Mouse (Mus musculus) midbrain, embryonic 14.5 days (tissue): ENCODE data around the gene Mier2. TPM values are rescaled to one million over a fixed set of nuclear protein-coding genes. Genes with fewer than 3 reads are reported as not detected.

ENCODE experiments used
- ATAC-seq: fragments of 200-750 bp; cut with Nextera tagmentation; 2 replicates; pipeline ENCODE4 v1.8.0; 2017; ENCODE audit warnings: moderate number of reproducible peaks, moderate library complexity; ENCODE audit not compliant: low FRiP score, low TSS enrichment
- DNase-seq: peaks from one replicate; pipeline ENCODE4 v3.0.0-alpha.2; 2015
- H3K27ac ChIP-seq: fragments of 300-500 bp; sonication (generic); replicated peaks from 2 replicates; pipeline ENCODE4 v1.5.1; 2014; ENCODE audit warnings: mild to moderate bottlenecking, low read depth, low read length, moderate library complexity
- H3K27me3 ChIP-seq: fragments of 300-500 bp; sonication (generic); 2 replicates; pipeline ENCODE4 v1.6.1; 2014; ENCODE audit warnings: low read length, control low read depth, mixed read lengths; ENCODE audit not compliant: control insufficient read depth, insufficient read depth
- H3K36me3 ChIP-seq: fragments of 300-500 bp; sonication (generic); 2 replicates; pipeline ENCODE4 v1.6.1; 2014; ENCODE audit warnings: low read length, control low read depth; ENCODE audit not compliant: control insufficient read depth, insufficient read depth
- H3K4me1 ChIP-seq: fragments of 300-500 bp; sonication (generic); 2 replicates; pipeline ENCODE4 v1.6.1; 2014; ENCODE audit warnings: mild to moderate bottlenecking, antibody characterized with exemption, low read length, control low read depth; ENCODE audit not compliant: control insufficient read depth, insufficient read depth
- H3K4me2 ChIP-seq: fragments of 300-500 bp; sonication (generic); 2 replicates; pipeline ENCODE4 v1.6.1; 2014; ENCODE audit warnings: mild to moderate bottlenecking, low read length, moderate library complexity
- H3K4me3 ChIP-seq: fragments of 300-500 bp; sonication (generic); replicated peaks from 2 replicates; pipeline ENCODE4 v1.5.1; 2014; ENCODE audit warnings: low read depth, low read length
- H3K9ac ChIP-seq: fragments of 300-500 bp; sonication (generic); replicated peaks from 2 replicates; pipeline ENCODE4 v1.6.1; 2014; ENCODE audit warnings: mild to moderate bottlenecking, low read length, moderate library complexity
- H3K9me3 ChIP-seq: fragments of 300-500 bp; sonication (generic); 2 replicates; pipeline ENCODE4 v1.6.1; 2016; ENCODE audit warnings: low read length, control low read depth, mixed read lengths; ENCODE audit not compliant: control insufficient read depth
- WGBS: fragments of 180-500 bp; shearing (Covaris S2); extraction: QIAGEN DNeasy Blood & Tissue Kit; methylation state at CpG from one replicate; pipeline ENCODE4 v1.1.7; 2014; 5-methylcytosine and 5-hydroxymethylcytosine counted together
- polyA plus RNA-seq: library from polyadenylated mRNA; unstranded; fragments of >200 nt; fragmentation: Nextera tagmentation; extraction: Ambion mirVana; gene quantifications from 2 replicates; pipeline ENCODE4 v1.2.1, GENCODE M21; 2014

Gene Mier2
- polyA plus RNA-seq, 1 experiment from 2014 or later, result 48.8 TPM

DNA sequence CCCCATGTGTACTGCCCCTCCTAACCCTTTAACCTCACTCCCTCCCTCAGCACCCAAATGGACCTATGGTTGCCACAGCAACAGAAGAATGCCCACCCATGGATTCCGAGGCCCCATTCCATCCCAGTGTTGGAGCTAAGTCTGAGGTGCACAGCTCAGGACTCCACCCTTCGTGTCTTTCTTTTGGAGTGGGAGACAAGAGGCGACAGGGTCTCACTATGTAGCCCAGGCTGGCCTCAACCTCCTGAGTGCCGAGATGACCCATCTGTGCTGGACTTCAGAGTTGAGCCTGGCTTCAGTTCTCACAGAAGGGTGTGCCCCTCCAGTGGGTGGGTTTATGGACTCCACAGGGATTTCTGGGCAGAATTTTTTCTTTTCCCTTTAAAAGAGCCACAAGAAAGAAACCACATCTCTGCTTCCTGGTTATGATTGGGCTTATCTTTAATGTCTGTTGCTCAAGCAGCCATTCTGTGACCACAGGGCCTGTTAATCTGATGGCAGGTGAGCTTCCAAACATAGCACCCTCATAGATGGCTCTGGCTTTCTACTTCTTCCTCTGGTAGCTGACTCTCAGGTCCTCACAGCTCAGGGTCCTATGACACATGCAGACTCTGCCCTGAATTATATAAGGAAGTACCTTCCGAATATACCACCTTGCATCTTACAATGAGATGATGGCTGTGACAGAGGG is 32.2 kb upstream of the Mier2 start, which contains the start of gene Theg:
Gene Theg (minus strand): TSS at position 271 of the 691 bp plus-strand sequence.
- Histone ChIP-seq H3K27me3 (no peaks in the 10 kb centered on the region), H3K9ac (no peak within 1 kb of the TSS), H3K4me1 (no peaks in the 10 kb centered on the region), H3K27ac (no peak within 1 kb of the TSS), H3K9me3 (no peaks in the 10 kb centered on the region), H3K36me3 (no peaks in the 10 kb centered on the region), H3K4me2 (no peak within 1 kb of the TSS), H3K4me3 (no peak within 1 kb of the TSS)
- ATAC-seq (no peak), DNase-seq (no peak)
- WGBS, result 81% methylated on average over 5 of the region's 5 CpGs

DNA sequence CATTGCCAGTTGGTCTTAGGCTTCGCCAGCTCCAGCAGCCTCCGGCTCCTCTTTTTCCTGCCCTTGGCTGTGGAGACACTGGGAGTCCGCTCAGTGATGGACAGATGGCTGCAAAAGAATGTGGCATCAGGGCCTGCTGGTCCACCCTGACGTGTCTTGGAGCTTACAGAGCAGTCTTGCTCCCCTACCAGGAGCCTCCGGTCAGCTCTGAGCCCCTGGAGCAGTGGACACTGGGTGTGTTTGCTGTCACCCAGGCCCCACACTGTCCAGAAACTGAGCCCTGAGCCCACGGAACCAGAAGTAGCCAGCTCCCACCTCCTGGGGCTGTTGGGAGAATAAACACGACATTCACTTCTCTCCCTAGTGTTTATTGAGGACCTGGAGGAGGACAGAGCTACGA is 31.2 kb upstream of the Mier2 start:
- Histone ChIP-seq H3K27ac (no peak overlapping the region), H3K4me1 (no peaks in the 10 kb centered on the region), H3K9me3 (no peaks in the 10 kb centered on the region), H3K4me3 (no peak overlapping the region), H3K27me3 (no peaks in the 10 kb centered on the region), H3K9ac (no peak overlapping the region), H3K36me3 (no peaks in the 10 kb centered on the region), H3K4me2 (no peak overlapping the region)
- DNase-seq, result no peak
- no peak for ATAC-seq
- 76% methylated on average over 8 of the region's 8 CpGs for WGBS

DNA sequence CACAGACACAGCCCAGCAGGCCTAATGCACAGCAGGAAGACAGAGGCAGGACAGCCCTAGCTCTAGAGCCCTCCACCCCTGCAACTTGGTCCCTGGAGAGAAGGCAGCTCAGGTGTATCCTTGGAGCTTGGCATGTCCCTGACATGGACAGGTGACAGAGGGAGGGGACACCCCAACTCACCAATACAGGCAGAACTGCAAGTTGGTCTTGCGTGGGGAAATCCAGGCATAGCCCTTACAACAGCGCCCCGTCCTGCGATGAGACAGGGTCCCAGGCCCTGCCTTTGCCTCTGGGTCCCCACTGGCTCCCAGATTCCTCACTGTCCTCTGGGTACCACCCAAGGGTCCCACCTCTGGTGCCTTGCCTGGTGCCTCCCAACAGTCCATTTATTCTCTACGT is 30.7 kb upstream of the Mier2 start:
- H3K36me3 ChIP-seq, result no peaks in the 10 kb centered on the region
- H3K27ac ChIP-seq, result no peak overlapping the region
- ATAC-seq, result no peak
- no peak overlapping the region for H3K4me2 ChIP-seq
- no peaks in the 10 kb centered on the region for H3K27me3 ChIP-seq
- no peak overlapping the region for H3K4me3 ChIP-seq
- no peak for DNase-seq
- WGBS, result 95% methylated on average over 5 of the region's 5 CpGs
- no peaks in the 10 kb centered on the region for H3K9me3 ChIP-seq
- no peaks in the 10 kb centered on the region for H3K4me1 ChIP-seq
- no peak overlapping the region for H3K9ac ChIP-seq

DNA sequence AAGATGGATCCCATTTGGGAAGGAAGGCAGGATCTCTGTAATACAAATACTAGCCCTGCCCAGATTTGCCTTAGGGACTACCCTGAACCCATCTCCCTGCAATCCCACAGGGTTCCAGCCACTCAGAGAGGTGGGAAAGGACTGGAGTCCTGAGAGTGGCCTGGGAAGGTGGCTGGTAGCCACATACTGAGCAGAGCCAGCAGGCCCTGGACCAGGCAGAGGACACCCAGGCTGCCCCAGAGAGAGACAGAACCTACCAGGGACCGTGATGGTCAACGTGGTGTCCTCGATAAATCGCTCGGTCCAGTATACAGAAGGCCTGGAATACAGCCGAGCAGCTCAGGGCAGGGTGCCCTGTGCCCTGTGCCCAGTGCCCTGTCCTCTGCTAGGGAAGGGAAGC is 30.1 kb upstream of the Mier2 start:
- H3K9ac ChIP-seq, result no peak overlapping the region
- 93% methylated on average over 6 of the region's 6 CpGs for WGBS
- ATAC-seq, result no peak
- H3K27ac ChIP-seq, result no peak overlapping the region
- no peak overlapping the region for H3K4me3 ChIP-seq
- H3K4me2 ChIP-seq, result no peak overlapping the region
- DNase-seq, result no peak
- no peaks in the 10 kb centered on the region for H3K27me3 ChIP-seq
- H3K4me1 ChIP-seq, result no peaks in the 10 kb centered on the region
- no peaks in the 10 kb centered on the region for H3K9me3 ChIP-seq
- H3K36me3 ChIP-seq, result no peaks in the 10 kb centered on the region

DNA sequence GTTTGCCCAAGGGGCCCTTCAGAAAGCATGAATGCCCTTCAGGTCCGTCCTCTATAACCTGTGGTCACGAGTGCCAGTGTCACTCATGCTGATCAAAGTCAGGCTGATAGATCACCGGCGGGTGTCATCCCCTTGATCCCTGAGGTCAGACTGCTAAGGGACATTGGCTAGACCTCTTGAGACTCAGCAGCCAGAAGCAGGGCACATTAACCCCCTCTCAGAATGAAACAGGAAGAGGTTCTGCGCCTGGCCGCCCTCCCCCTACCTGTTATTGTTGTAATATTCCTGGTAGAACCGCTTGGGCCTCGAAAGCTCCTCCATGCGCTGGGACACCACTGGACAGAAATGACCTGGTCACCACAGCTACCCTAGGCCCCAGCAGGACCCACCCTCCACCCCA is 29.4 kb upstream of the Mier2 start:
- ATAC-seq, result no peak
- Histone ChIP-seq H3K36me3 (no peaks in the 10 kb centered on the region), H3K9me3 (no peaks in the 10 kb centered on the region), H3K4me3 (no peak overlapping the region), H3K4me1 (no peaks in the 10 kb centered on the region), H3K27me3 (no peaks in the 10 kb centered on the region), H3K4me2 (no peak overlapping the region), H3K9ac (no peak overlapping the region), H3K27ac (no peak overlapping the region)
- 85% methylated on average over 9 of the region's 9 CpGs for WGBS
- no peak for DNase-seq

DNA sequence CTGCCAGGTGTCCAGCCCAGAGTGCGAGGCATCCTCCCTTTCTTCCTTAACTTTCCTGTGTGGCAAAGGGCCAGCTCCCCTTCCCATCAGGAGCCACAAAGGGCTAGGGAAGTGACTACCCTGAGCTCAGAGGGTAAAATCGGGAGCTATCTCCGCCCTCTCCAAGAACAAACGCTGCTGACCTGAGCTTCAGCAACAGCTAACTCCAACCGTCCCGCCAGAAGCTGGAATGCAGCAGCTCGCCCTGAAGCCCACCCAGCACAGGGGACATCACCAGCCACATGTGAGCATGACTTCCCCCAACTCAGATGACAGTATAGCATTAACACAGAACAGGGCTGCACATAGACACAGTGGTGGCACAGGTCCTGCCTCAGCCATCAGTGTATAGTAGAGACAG is 29.0 kb upstream of the Mier2 start:
- Histone ChIP-seq H3K27ac (no peak overlapping the region), H3K36me3 (no peaks in the 10 kb centered on the region), H3K27me3 (no peaks in the 10 kb centered on the region), H3K4me2 (no peak overlapping the region), H3K9ac (no peak overlapping the region), H3K4me1 (no peaks in the 10 kb centered on the region), H3K9me3 (no peaks in the 10 kb centered on the region), H3K4me3 (no peak overlapping the region)
- no peak for DNase-seq
- no peak for ATAC-seq
- 71% methylated on average over 7 of the region's 7 CpGs for WGBS

DNA sequence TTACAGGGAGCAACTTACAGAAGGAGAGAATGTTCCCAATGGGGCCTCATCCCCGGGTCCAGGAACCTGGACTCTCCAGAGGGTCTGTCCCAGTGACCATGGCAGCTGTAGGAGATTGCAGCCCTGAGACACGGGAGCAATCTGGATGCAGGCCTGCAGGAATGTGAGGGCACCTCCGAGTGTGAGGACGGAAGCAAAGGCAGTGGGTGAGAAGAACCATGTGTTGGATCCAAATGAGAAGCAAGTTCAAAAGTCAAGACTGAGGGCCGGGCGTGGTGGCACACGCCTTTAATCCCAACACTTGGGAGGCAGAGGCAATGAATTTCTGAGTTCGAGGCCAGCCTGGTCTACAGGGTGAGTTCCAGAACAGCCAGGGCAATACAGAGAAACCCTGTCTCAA is 26.5 kb upstream of the Mier2 start:
- H3K36me3 ChIP-seq, result no peaks in the 10 kb centered on the region
- no peaks in the 10 kb centered on the region for H3K27me3 ChIP-seq
- ATAC-seq, result no peak
- no peaks in the 10 kb centered on the region for H3K4me1 ChIP-seq
- no peak overlapping the region for H3K4me2 ChIP-seq
- no peak for DNase-seq
- WGBS, result 89% methylated on average over 8 of the region's 8 CpGs
- no peak overlapping the region for H3K4me3 ChIP-seq
- H3K9me3 ChIP-seq, result no peaks in the 10 kb centered on the region
- H3K9ac ChIP-seq, result no peak overlapping the region
- no peak overlapping the region for H3K27ac ChIP-seq

DNA sequence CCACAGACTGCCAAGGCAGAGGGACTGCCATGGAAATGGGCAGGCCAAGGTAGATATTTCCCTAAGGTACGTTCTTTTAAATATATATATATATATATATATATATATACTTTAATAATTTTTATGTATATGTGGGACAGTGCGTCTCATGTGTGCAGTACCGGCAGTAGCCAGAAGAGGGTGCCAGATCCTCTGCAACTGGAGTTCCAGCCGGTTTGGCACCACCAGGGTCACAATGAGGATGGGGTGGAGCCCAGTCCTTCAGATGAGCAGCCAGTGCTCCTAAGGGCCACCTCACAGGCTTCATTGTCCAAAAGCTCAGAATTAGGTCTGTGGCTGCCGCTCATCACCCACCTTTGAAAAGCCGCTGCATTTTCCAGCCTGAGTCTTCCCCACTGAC is 25.8 kb upstream of the Mier2 start:
- Histone ChIP-seq H3K9ac (no peak overlapping the region), H3K27ac (no peak overlapping the region), H3K36me3 (no peaks in the 10 kb centered on the region), H3K9me3 (no peaks in the 10 kb centered on the region), H3K27me3 (no peaks in the 10 kb centered on the region), H3K4me2 (no peak overlapping the region), H3K4me1 (no peaks in the 10 kb centered on the region), H3K4me3 (no peak overlapping the region)
- 46% methylated on average over 6 of the region's 6 CpGs for WGBS
- peak; percentile 63 for DNase-seq
- ATAC-seq, result no peak

DNA sequence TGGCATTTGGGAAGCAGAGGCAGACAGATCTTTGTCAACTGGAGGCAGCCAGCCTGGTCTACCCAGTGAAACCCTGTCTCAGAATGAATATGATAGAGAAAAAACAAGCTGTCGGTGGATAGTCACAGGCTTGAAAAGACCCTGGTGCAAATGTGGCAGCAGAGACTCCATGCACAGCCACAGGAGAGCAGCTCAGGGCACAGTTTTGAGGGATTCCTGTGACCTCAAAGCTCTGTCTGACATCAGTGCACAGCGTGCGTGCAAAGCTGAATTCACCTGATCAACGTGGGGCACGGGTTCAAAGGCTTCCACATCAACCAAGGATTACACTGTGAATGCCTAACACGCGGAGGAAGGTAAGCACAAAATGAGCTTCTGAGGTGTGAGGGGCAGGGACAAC is 25.4 kb upstream of the Mier2 start:
- WGBS, result 64% methylated on average over 7 of the region's 7 CpGs
- no peak for DNase-seq
- ATAC-seq, result no peak
- Histone ChIP-seq H3K4me1 (no peaks in the 10 kb centered on the region), H3K27me3 (no peaks in the 10 kb centered on the region), H3K4me2 (no peak overlapping the region), H3K4me3 (no peak overlapping the region), H3K27ac (no peak overlapping the region), H3K9me3 (no peaks in the 10 kb centered on the region), H3K9ac (no peak overlapping the region), H3K36me3 (no peaks in the 10 kb centered on the region)
